Mouse (Mus musculus) kidney, embryonic 16.5 days (tissue): ENCODE measurements around the gene Sipa1l2. TPM values are rescaled to one million over a fixed set of nuclear protein-coding genes. Genes with fewer than 3 reads are reported as not detected.

Experiments
- ATAC-seq: fragments of 200-750 bp; cut with Nextera tagmentation; 2 replicates; pipeline ENCODE4 v1.8.0; 2017; ENCODE audit warnings: moderate TSS enrichment; ENCODE audit not compliant: low FRiP score, low TSS enrichment
- H3K27ac ChIP-seq: fragments of 300-500 bp; sonication (generic); 2 replicates; pipeline ENCODE4 v1.5.1; 2014; ENCODE audit warnings: low read length
- H3K27me3 ChIP-seq: fragments of 300-500 bp; sonication (generic); 2 replicates; pipeline ENCODE4 v1.6.1; 2014; ENCODE audit warnings: low read length, control low read depth, mixed read lengths; ENCODE audit not compliant: insufficient read depth
- H3K36me3 ChIP-seq: fragments of 300-500 bp; sonication (generic); 2 replicates; pipeline ENCODE4 v1.6.1; 2014; ENCODE audit warnings: low read length, control low read depth, mixed read lengths; ENCODE audit not compliant: insufficient read depth
- H3K4me1 ChIP-seq: fragments of 300-500 bp; sonication (generic); 2 replicates; pipeline ENCODE4 v1.6.1; 2014; ENCODE audit warnings: low read length, control low read depth, mixed read lengths; ENCODE audit not compliant: insufficient read depth
- H3K4me2 ChIP-seq: fragments of 300-500 bp; sonication (generic); replicated peaks from 2 replicates; pipeline ENCODE4 v1.6.1; 2014; ENCODE audit warnings: low read depth, low read length
- H3K4me3 ChIP-seq: fragments of 300-500 bp; sonication (generic); 2 replicates; pipeline ENCODE4 v1.5.1; 2014; ENCODE audit warnings: mild to moderate bottlenecking, low read length
- H3K9ac ChIP-seq: fragments of 300-500 bp; sonication (generic); replicated peaks from 2 replicates; pipeline ENCODE4 v1.6.1; 2014; ENCODE audit warnings: low read length
- H3K9me3 ChIP-seq: fragments of 300-500 bp; sonication (generic); 2 replicates; pipeline ENCODE4 v1.6.1; 2016; ENCODE audit warnings: low read length, control low read depth
- WGBS: fragments of 180-500 bp; shearing (Covaris S2); extraction: QIAGEN DNeasy Blood & Tissue Kit; methylation state at CpG from one replicate; pipeline ENCODE4 v1.1.7; 2014; 5-methylcytosine and 5-hydroxymethylcytosine counted together
- polyA plus RNA-seq: library from polyadenylated mRNA; unstranded; fragments of >200 nt; fragmentation: Nextera tagmentation; extraction: Ambion mirVana; gene quantifications from 2 replicates; pipeline ENCODE4 v1.2.1, GENCODE M21; 2015

The Sipa1l2 gene
- polyA plus RNA-seq, result 18.1 and 18.3 TPM in 2 replicates

- Histone ChIP-seq H3K9me3 (0 out of 2 replicates have a peak, but pooled peaks cover 4% of the 10 kb centered on the region), H3K4me1 (peaks cover 24% of the 10 kb centered on the region), H3K4me2 (peak within 1 kb of the TSS; percentile 93), H3K36me3 (no peaks in the 10 kb centered on the region), H3K27ac (peak within 1 kb of the TSS; percentile 69), H3K9ac (peak within 1 kb of the TSS; percentile 74), H3K4me3 (peak within 1 kb of the TSS; percentile 65), H3K27me3 (no peaks in the 10 kb centered on the region)
- peak; percentile 93 for ATAC-seq
- WGBS, result under 1% methylated on average over 96 of the region's 129 CpGs
These were observed at the start of gene Sipa1l2 for GRCm38 (mm10) chr8:125569533-125570365. Sipa1l2 (minus strand) TSS chr8:125569808.

DNA sequence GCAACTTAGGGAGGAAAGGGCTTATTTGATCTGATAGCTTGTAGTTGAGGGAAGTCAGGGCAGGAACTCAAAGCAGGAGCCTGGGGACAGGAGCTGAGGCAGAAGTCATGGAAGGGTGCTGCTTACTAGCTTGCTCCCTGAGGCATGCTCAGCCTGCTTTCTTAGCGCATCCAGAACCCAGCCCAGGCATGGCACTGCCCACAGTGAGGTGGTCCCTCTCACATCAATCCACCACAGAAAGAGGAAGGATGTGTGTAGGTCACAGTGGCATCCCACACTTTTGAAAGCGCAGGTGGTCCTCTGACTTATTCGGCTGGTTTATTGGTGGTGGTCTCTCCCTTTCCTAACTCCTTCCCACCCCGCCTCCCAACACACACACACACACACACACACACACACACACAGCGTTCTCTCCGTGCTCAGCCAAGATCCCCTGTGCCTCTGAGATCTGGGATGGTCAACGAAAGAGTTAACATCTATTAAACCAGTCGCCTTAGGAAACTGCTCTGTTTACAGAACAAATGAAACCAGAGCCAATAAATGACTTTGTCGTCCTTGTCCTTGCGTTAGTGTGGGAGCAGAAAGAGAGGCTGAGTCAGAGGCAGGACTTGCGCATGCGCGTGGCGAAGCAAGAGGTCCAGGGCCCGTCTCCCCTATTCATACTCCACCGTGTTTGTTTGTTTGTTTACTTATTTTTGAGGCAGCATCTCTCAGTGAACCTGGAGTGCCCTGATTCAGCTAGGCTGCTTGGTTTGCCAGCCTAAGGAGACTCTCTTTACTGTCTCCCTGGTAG, 49.1 kb upstream of the Sipa1l2 start:
- H3K4me3 ChIP-seq, result no peak overlapping the region
- peaks cover 19% of the 10 kb centered on the region for H3K4me1 ChIP-seq
- ATAC-seq, result no peak
- no peaks in the 10 kb centered on the region for H3K27me3 ChIP-seq
- H3K27ac ChIP-seq, result no peak overlapping the region
- WGBS, result 62% methylated on average over 16 of the region's 16 CpGs
- no peak overlapping the region for H3K9ac ChIP-seq
- no peak overlapping the region for H3K4me2 ChIP-seq
- H3K9me3 ChIP-seq, result no peaks in the 10 kb centered on the region
- no peaks in the 10 kb centered on the region for H3K36me3 ChIP-seq

GRCm38 (mm10) chr8:125616935-125617334, 47.3 kb upstream of the Sipa1l2 start:
- Histone ChIP-seq H3K9me3 (peaks cover 4% of the 10 kb centered on the region; the same call in 1 of the 2 replicates), H3K27ac (no peak overlapping the region), H3K27me3 (no peaks in the 10 kb centered on the region), H3K4me3 (no peak overlapping the region), H3K4me2 (no peak overlapping the region), H3K4me1 (peaks cover 18% of the 10 kb centered on the region), H3K36me3 (no peaks in the 10 kb centered on the region), H3K9ac (no peak overlapping the region)
- ATAC-seq, result no peak
- 83% methylated on average over 5 of the region's 5 CpGs for WGBS

DNA sequence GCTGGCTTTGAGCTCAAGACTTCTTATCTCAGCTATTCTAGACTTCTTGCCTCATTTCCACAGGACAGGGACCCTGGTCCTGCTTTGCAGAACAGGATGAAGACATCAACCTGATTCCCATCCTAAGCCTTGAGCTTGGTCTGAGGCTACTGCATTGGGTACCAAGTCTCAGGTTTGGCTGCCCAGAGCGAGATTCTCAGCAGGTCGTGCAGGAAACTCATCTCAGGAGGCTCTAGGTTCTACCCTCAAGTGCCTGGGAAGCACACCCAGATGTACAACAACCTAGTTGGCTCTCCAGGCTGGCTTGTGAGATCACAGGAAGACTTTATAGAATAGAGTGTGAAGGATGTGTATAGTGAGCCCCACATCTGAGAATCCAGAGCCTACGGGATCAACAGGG, 46.4 kb upstream of the Sipa1l2 start:
- WGBS, result 76% methylated on average over 3 of the region's 3 CpGs
- no peak for ATAC-seq

GRCm38 (mm10) chr8:125613552-125613951, 43.9 kb upstream of the Sipa1l2 start:
- ATAC-seq, result no peak
- no peaks in the 10 kb centered on the region for H3K36me3 ChIP-seq
- 95% methylated on average over 2 of the region's 2 CpGs for WGBS
- H3K4me3 ChIP-seq, result no peak overlapping the region
- no peak overlapping the region for H3K4me2 ChIP-seq
- peaks cover 4% of the 10 kb centered on the region; the same call in 1 of the 2 replicates for H3K9me3 ChIP-seq
- 0 out of 2 replicates have a peak, but pooled peaks cover under 1% of the 10 kb centered on the region for H3K4me1 ChIP-seq
- H3K27me3 ChIP-seq, result no peaks in the 10 kb centered on the region
- no peak overlapping the region for H3K9ac ChIP-seq
- no peak overlapping the region for H3K27ac ChIP-seq

More for the DNA sequence above, 46.4 kb upstream of the Sipa1l2 start:
- H3K27ac ChIP-seq, result no peak overlapping the region
- peaks cover 4% of the 10 kb centered on the region; the same call in 1 of the 2 replicates for H3K9me3 ChIP-seq
- H3K9ac ChIP-seq, result no peak overlapping the region
- no peaks in the 10 kb centered on the region for H3K27me3 ChIP-seq
- peaks cover 18% of the 10 kb centered on the region for H3K4me1 ChIP-seq
- no peak overlapping the region for H3K4me3 ChIP-seq
- no peaks in the 10 kb centered on the region for H3K36me3 ChIP-seq
- H3K4me2 ChIP-seq, result no peak overlapping the region

DNA sequence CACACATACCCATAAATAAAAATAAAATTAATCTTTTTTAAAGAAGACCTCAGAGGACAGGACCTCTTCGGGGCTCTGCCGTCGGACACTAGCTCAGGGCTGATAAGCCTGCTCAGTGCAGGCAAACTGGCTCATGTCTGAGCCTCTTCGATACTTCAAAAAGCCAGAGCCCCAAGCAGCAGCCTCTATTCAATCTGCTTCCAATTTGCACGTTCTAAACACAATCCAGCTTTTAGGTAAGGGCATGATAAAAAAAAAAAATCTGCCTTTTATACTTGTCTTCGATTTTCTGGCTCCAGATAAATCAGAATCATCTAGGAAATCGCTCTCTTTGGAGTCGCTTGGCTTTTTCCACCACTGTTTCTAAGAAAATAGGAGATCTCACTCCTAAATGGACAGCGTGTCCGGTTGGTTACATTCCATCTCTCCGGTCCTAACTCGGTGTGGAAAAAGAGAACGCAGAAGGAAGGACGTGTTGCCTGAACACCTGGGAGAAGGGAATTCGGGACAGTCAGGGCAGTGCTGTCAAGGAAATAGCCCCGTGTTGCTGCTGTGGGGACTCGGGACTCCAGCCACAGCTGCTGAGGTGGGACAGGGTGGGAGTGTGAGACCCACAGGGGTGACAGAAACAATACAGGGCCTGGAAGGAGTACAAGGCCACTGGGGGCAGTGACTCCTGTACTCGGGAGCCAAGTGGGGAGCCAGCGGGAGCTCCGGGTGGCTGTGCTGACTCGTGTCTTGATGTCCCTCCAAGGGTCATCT, 42.4 kb upstream of the Sipa1l2 start:
- WGBS, result 81% methylated on average over 21 of the region's 21 CpGs
- H3K27me3 ChIP-seq, result no peaks in the 10 kb centered on the region
- H3K36me3 ChIP-seq, result no peaks in the 10 kb centered on the region
- no peak overlapping the region for H3K27ac ChIP-seq
- no peaks in the 10 kb centered on the region for H3K4me1 ChIP-seq
- no peak overlapping the region for H3K4me2 ChIP-seq
- H3K9ac ChIP-seq, result no peak overlapping the region
- H3K9me3 ChIP-seq, result peaks cover 4% of the 10 kb centered on the region; the same call in 1 of the 2 replicates
- H3K4me3 ChIP-seq, result no peak overlapping the region
- ATAC-seq, result no peak

GRCm38 (mm10) chr8:125611024-125611798, 41.6 kb upstream of the Sipa1l2 start:
- H3K27ac ChIP-seq, result no peak overlapping the region
- 83% methylated on average over 10 of the region's 10 CpGs for WGBS
- no peaks in the 10 kb centered on the region for H3K36me3 ChIP-seq
- ATAC-seq, result no peak
- peaks cover 4% of the 10 kb centered on the region; the same call in 1 of the 2 replicates for H3K9me3 ChIP-seq
- H3K4me2 ChIP-seq, result no peak overlapping the region
- no peaks in the 10 kb centered on the region for H3K27me3 ChIP-seq
- no peaks in the 10 kb centered on the region for H3K4me1 ChIP-seq
- H3K4me3 ChIP-seq, result no peak overlapping the region
- H3K9ac ChIP-seq, result no peak overlapping the region

- Histone ChIP-seq H3K27me3 (no peaks in the 10 kb centered on the region), H3K9ac (no peak overlapping the region), H3K4me3 (no peak overlapping the region), H3K4me2 (no peak overlapping the region), H3K9me3 (peaks cover 4% of the 10 kb centered on the region; the same call in 1 of the 2 replicates), H3K36me3 (no peaks in the 10 kb centered on the region), H3K27ac (no peak overlapping the region), H3K4me1 (peaks cover 7% of the 10 kb centered on the region)
- WGBS, result 70% methylated on average over 6 of the region's 6 CpGs
- no peak for ATAC-seq
These were observed 40.1 kb upstream of the Sipa1l2 start for GRCm38 (mm10) chr8:125609737-125610136.
